Mouse (Mus musculus) olfactory bulb, adult 2 months (tissue): ENCODE measurements around the gene Eipr1.

ENCODE experiments used
- CTCF ChIP-seq: fragments of 200-500 bp; IDR thresholded peaks from 2 replicates; pipeline ENCODE4 v1.5.1; 2012; ENCODE audit warnings: low read depth, mild to moderate bottlenecking, low read length, moderate library complexity; ENCODE audit not compliant: insufficient read depth
- POLR2A ChIP-seq: fragments of 200-500 bp; IDR thresholded peaks from 2 replicates; pipeline ENCODE4 v1.6.1; 2012; ENCODE audit warnings: mild to moderate bottlenecking, low read depth, low read length, moderate library complexity; ENCODE audit not compliant: insufficient read depth

- TF ChIP-seq CTCF (no peak), POLR2A (no peak)
Measured at GRCm38 (mm10) chr12:28786310-28786709, 34.7 kb downstream of the Eipr1 start.
